Mouse (Mus musculus) T-cell, adult 2 months (primary cell): ENCODE measurements around the gene Vstm2a.

ENCODE experiments used
- DNase-seq: peaks from one replicate; pipeline ENCODE4 v3.0.0; 2022; ENCODE audit warnings: low spot score

Gene Vstm2a

GRCm38 (mm10) chr11:16439548-16440251 lies 182.2 kb downstream of the Vstm2a start:
- DNase-seq: no peak
